Mouse (Mus musculus) kidney, adult 2 months (tissue): ENCODE data around the gene Gid4. TPM values are rescaled to one million over a fixed set of nuclear protein-coding genes. Genes with fewer than 3 reads are reported as not detected.
"Not testable (repeated sequence)": the region's sequence is repeated elsewhere in the genome, so short reads cannot be mapped to it uniquely, and the experiment has no call there.

Experiments used
- DNase-seq: peaks from one replicate; pipeline ENCODE4 v3.0.0; 2021
- H3K27ac ChIP-seq: fragments of 200-500 bp; 2 replicates; pipeline ENCODE4 v1.5.1; 2012; ENCODE audit warnings: low read depth, low read length, control low read depth, inconsistent platforms; ENCODE audit not compliant: insufficient read depth
- H3K27me3 ChIP-seq: fragments of 200-500 bp; replicated peaks from 2 replicates; pipeline ENCODE4 v1.6.1; 2012; ENCODE audit warnings: mild to moderate bottlenecking, moderate library complexity, low read length, inconsistent platforms; ENCODE audit not compliant: control insufficient read depth, insufficient read depth
- H3K36me3 ChIP-seq: fragments of 200-500 bp; 2 replicates; pipeline ENCODE4 v1.6.1; 2012; ENCODE audit warnings: mild to moderate bottlenecking, moderate library complexity, low read length, inconsistent platforms; ENCODE audit not compliant: control insufficient read depth, insufficient read depth
- H3K4me1 ChIP-seq: fragments of 200-500 bp; 2 replicates; pipeline ENCODE4 v1.6.1; 2011; ENCODE audit warnings: low read length; ENCODE audit not compliant: control insufficient read depth, insufficient read depth
- H3K4me3 ChIP-seq: fragments of 200-500 bp; 2 replicates; pipeline ENCODE4 v1.5.1; 2011; ENCODE audit warnings: mild to moderate bottlenecking, low read depth, low read length, control low read depth; ENCODE audit not compliant: insufficient read depth
- CTCF ChIP-seq: fragments of 200-500 bp; conservative IDR thresholded peaks from 2 replicates; pipeline ENCODE4 v1.5.1; 2011; ENCODE audit warnings: low read depth, mild to moderate bottlenecking, control low read depth, low read length, moderate library complexity, mixed read lengths; ENCODE audit not compliant: insufficient read depth, insufficient read length
- POLR2A ChIP-seq: fragments of 200-500 bp; IDR thresholded peaks from one replicate; pipeline ENCODE4 v1.6.1; 2011; ENCODE audit warnings: low read depth, low read length, control low read depth
- WGBS: fragments of 180-500 bp; shearing (Covaris S2); methylation state at CpG from one replicate; pipeline ENCODE4 v1.1.7; 2018; 5-methylcytosine and 5-hydroxymethylcytosine counted together
- polyA plus RNA-seq: library from polyadenylated mRNA; depleted of rRNA; stranded (reverse); fragments of >200 nt; gene quantifications from 2 replicates; pipeline ENCODE4 v1.2.3, GENCODE M21; 2012

Gene Gid4
- polyA plus RNA-seq, 1 experiment, result 25.5 TPM

GRCm38 (mm10) chr11:60427628-60428027 lies 10.7 kb downstream of the Gid4 start:
- TF ChIP-seq CTCF (no peak), POLR2A (no peak)
- no peak for DNase-seq
- Histone ChIP-seq H3K4me3 (no peak overlapping the region), H3K36me3 (no peaks in the 10 kb centered on the region; the same call in 1 of the 2 replicates), H3K27ac (no peak overlapping the region), H3K27me3 (no peaks in the 10 kb centered on the region), H3K4me1 (peaks cover 8% of the 10 kb centered on the region; the same call in 1 of the 2 replicates)
- WGBS, result 84% methylated on average over 3 of the region's 3 CpGs

- no peaks in the 10 kb centered on the region for H3K27me3 ChIP-seq
- H3K4me1 ChIP-seq, result no peaks in the 10 kb centered on the region
- no peak overlapping the region for H3K4me3 ChIP-seq
- H3K36me3 ChIP-seq, result peaks cover 3% of the 10 kb centered on the region
- TF ChIP-seq POLR2A, result no peak
- no peak for TF ChIP-seq CTCF
- no peak overlapping the region for H3K27ac ChIP-seq
- no peak for DNase-seq
Measured at GRCm38 (mm10) chr11:60433501-60433900, 16.6 kb downstream of the Gid4 start.

GRCm38 (mm10) chr11:60435133-60435532 lies 18.2 kb downstream of the Gid4 start:
- Histone ChIP-seq H3K4me1 (no peaks in the 10 kb centered on the region), H3K36me3 (peaks cover 3% of the 10 kb centered on the region), H3K27ac (no peak overlapping the region), H3K4me3 (no peak overlapping the region), H3K27me3 (no peaks in the 10 kb centered on the region)
- WGBS, result 92% methylated on average over 1 of the region's 1 CpGs
- DNase-seq, result no peak
- TF ChIP-seq CTCF (no peak), POLR2A (no peak)

GRCm38 (mm10) chr11:60436618-60437017 lies 19.7 kb downstream of the Gid4 start:
- DNase-seq, result no peak
- Histone ChIP-seq H3K4me1 (no peaks in the 10 kb centered on the region), H3K27me3 (no peaks in the 10 kb centered on the region), H3K27ac (no peak overlapping the region), H3K4me3 (no peak overlapping the region), H3K36me3 (peaks cover 3% of the 10 kb centered on the region)
- TF ChIP-seq CTCF, result no peak
- WGBS, result 89% methylated on average over 3 of the region's 3 CpGs

- H3K36me3 ChIP-seq, H3K27me3 ChIP-seq, DNase-seq, H3K4me3 ChIP-seq, H3K4me1 ChIP-seq, H3K27ac ChIP-seq: not testable (repeated sequence)
- WGBS, result 22% methylated on average over 1 of the region's 1 CpGs
Measured at GRCm38 (mm10) chr11:60439621-60440020, 22.7 kb downstream of the Gid4 start.

- 49% methylated on average over 7 of the region's 7 CpGs for WGBS
- Histone ChIP-seq H3K27me3 (no peaks in the 10 kb centered on the region), H3K27ac (no peak overlapping the region), H3K4me1 (no peaks in the 10 kb centered on the region), H3K36me3 (peaks cover 2% of the 10 kb centered on the region), H3K4me3 (no peak overlapping the region)
- TF ChIP-seq CTCF, result no peak
- no peak for TF ChIP-seq POLR2A
- peak; percentile 11 for DNase-seq
Measured at GRCm38 (mm10) chr11:60440176-60440575, 23.2 kb downstream of the Gid4 start.

- Histone ChIP-seq H3K27ac (no peak overlapping the region), H3K4me1 (no peaks in the 10 kb centered on the region)
Measured at GRCm38 (mm10) chr11:60442896-60443295, 26.0 kb downstream of the Gid4 start.

GRCm38 (mm10) chr11:60444007-60444406 lies 27.1 kb downstream of the Gid4 start:
- TF ChIP-seq POLR2A, result no peak
- no peak for TF ChIP-seq CTCF
- Histone ChIP-seq H3K27ac (no peak overlapping the region), H3K36me3 (no peaks in the 10 kb centered on the region; the same call in none of the 2 replicates), H3K4me1 (no peaks in the 10 kb centered on the region), H3K27me3 (no peaks in the 10 kb centered on the region), H3K4me3 (no peak overlapping the region)
- 73% methylated on average over 4 of the region's 4 CpGs for WGBS
- no peak for DNase-seq

More at GRCm38 (mm10) chr11:60442896-60443295, 26.0 kb downstream of the Gid4 start:
- 89% methylated on average over 6 of the region's 6 CpGs for whole genome bisulfite sequencing
- TF ChIP-seq POLR2A, result no peak
- TF ChIP-seq CTCF, result no peak
- DNase-seq, result no peak
- H3K4me3 ChIP-seq, result no peak overlapping the region
- no peaks in the 10 kb centered on the region; the same call in none of the 2 replicates for H3K36me3 ChIP-seq
- H3K27me3 ChIP-seq, result no peaks in the 10 kb centered on the region
